Mouse (Mus musculus) spleen, adult 2 months (tissue): ENCODE results near the gene Rnaseh2b.

Source experiments
- CTCF ChIP-seq: fragments of 200-500 bp; IDR thresholded peaks from 2 replicates; pipeline ENCODE4 v1.5.1; 2011; ENCODE audit warnings: mild to moderate bottlenecking, inconsistent platforms; ENCODE audit not compliant: insufficient read depth, insufficient read length, insufficient replicate concordance; ENCODE audit errors: extremely low read depth
- POLR2A ChIP-seq: fragments of 200-500 bp; IDR thresholded peaks from 2 replicates; pipeline ENCODE4 v1.6.1; 2011; ENCODE audit warnings: low read depth, low read length, inconsistent platforms

DNA sequence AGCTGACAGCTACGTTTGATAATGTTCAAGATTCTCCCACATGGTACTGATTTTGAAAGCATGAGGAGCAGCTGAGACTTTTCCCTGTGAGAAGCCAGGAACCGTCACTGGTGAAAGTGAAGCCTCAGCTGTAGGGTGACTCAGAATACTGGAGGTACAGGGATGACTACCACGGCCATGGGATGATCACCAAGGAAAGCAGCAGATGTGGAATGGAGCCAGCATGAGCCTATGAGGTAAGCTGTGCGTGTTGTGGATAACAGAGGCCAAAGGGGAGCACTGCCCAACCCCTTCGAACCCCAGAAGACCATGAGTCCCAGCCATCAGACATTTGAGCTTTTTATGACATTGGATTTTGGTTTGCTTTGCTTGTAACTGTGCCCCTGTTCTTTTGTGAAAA lies 36.3 kb upstream of the Rnaseh2b start:
- no peak for TF ChIP-seq CTCF
- TF ChIP-seq POLR2A, result no peak
